Mouse (Mus musculus) urinary bladder, adult 2 months (tissue): ENCODE results near the gene Armc5. TPM values are rescaled to one million over a fixed set of nuclear protein-coding genes. Genes with fewer than 3 reads are reported as not detected.

Experiments
- DNase-seq: peaks from one replicate; pipeline ENCODE4 v3.0.0; 2022; ENCODE audit warnings: low spot score
- polyA plus RNA-seq: library from polyadenylated mRNA; depleted of rRNA; stranded (reverse); fragments of >200 nt; gene quantifications from 2 replicates; pipeline ENCODE4 v1.2.3, GENCODE M21; 2012; rRNA removed

Armc5 gene
- polyA plus RNA-seq, 1 experiment: 18.6 TPM

DNA sequence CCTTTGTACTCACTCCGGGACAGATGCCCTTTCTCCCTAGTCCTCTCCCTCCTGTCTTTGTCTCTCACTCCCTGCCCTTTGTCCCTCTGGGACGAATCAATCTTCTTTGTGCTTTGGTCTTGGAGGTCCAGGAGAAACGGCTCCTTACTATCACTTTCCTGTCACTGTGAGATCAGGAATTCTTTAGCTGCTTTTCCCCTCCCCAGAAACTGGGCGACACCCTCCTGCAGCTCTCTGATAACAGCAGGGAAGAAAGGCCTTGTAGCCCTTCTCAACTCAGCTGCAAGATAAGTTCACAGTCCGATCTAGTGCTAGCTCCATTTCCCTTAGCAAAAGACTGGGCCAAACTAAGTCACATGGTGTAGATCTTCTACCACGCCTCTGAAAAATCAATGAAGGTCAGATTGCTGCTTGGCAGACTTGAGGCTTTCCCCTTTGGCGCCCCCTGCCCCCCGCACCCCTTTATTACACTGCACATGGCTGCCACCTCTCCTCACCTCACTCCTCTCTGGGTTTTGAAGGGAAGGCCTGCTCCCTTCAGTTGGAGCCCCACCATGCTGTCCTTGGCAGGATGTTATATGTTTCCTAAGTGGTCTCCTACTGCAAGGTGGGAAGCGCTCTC, 51.9 kb downstream of the Armc5 start:
- DNase-seq: no peak

Other genes starting within 250 kb of the Armc5 start
- gene Pycard, start 243.5 kb upstream of the Armc5 start, polyA plus RNA-seq: 57.9 and 68.3 TPM in 2 replicates
- 0.78 and 0.91 TPM in 2 replicates for gene Trim72, start 233.4 kb upstream of the Armc5 start, polyA plus RNA-seq
- 7.9 and 9.1 TPM in 2 replicates for gene Itgam, start 174.7 kb upstream of the Armc5 start, polyA plus RNA-seq
- 0.04 TPM in 1 of 2 replicates, not detected in the other for gene Gm49368, start 174.7 kb upstream of the Armc5 start, polyA plus RNA-seq
- 3.4 and 3.8 TPM in 2 replicates for gene Itgax, start 107.8 kb upstream of the Armc5 start, polyA plus RNA-seq
- 0.09 and 0.39 TPM in 2 replicates for gene Itgad, start 83.0 kb upstream of the Armc5 start, polyA plus RNA-seq
- 0.24 and 0.26 TPM in 2 replicates for gene Cox6a2, start 31.0 kb upstream of the Armc5 start, polyA plus RNA-seq
- gene 9130023H24Rik, start 689 bp downstream of the Armc5 start, polyA plus RNA-seq: 6.1 and 6.3 TPM in 2 replicates
- 155 and 317 TPM in 2 replicates for gene Tgfb1i1, start 9.5 kb downstream of the Armc5 start, polyA plus RNA-seq
- 0.10 TPM in 1 of 2 replicates, not detected in the other for gene Slc5a2, start 28.3 kb downstream of the Armc5 start, polyA plus RNA-seq
- gene BC017158, start 60.8 kb downstream of the Armc5 start, polyA plus RNA-seq: 36.3 and 39.5 TPM in 2 replicates
- 35.7 and 36.2 TPM in 2 replicates for gene Rgs10, start 181.4 kb downstream of the Armc5 start, polyA plus RNA-seq
- 72.6 and 101 TPM in 2 replicates for gene Tial1, start 224.4 kb downstream of the Armc5 start, polyA plus RNA-seq